In the genomic region with DNA sequence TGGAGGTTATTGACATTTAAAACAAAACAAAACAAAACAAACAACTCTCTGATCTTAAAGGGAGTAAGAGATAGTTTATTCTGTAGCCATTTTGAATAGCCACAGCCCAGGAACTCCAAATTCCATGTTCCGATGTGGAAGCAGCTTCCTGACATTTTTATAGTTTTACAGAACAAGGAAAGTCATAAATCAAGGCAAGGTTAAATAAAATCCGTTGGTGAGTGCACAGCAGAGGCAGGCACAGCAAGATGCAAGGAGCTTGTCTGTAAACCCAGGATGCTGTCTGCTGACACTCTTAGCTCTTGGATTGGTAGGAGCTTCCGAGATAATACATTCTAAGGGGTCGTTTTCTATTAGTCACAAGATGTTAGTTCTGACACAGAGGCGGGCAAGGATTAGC, we compare ENCODE assay signal across 30 mouse cellular contexts.
DNase-seq lines count a peak whose midpoint lies in the region; ATAC-seq and TF ChIP-seq lines count a peak whose summit lies in the region.
"Had no signal": no experiment of that assay in that cellular context is flagged by ENCODE, and none has a peak within 500 bp of the region (broad histone marks: within the 10 kb centered on the region; RNA-seq: fewer than 3 reads in every experiment).

No protein-coding gene starts in this region.

- no peak for DNase-seq in kidney, adult 9 months
- DNase-seq in neural tube, embryonic 11.5 days (ENCODE audit: low spot score): no peak
- no peak for DNase-seq in neural tube, embryonic 10.5 days (ENCODE audit: extremely low spot score, low spot score)
- DNase-seq in intestine, embryonic 14.5 days (ENCODE audit: low spot score): no peak
- no peak for DNase-seq in left cerebral cortex, adult 2 months (ENCODE audit: extremely low spot score in 1 of 2, low spot score in 2 of 2)
- DNase-seq in gastrocnemius, adult 8-10 months (ENCODE audit: low spot score in 2 of 2): no peak
- DNase-seq: B cell, adult 2 months; cerebellum, adult 2 months; cerebellum, postnatal 14 days; gastrocnemius, postnatal 10 days; heart, adult 18-20 months; heart, postnatal 4 days; kidney, postnatal 25 days; layer of hippocampus, postnatal 36 days; lung, embryonic 14.5 days; lung, postnatal 14 days; thymus, postnatal 14 days had no signal

- H3K27me3 ChIP-seq in kidney, embryonic 15.5 days: no peaks in the 10 kb centered on the region
- H3K27me3 ChIP-seq in neural tube, embryonic 11.5 days (ENCODE audit: control insufficient read depth, insufficient read depth, low read length): no peaks in the 10 kb centered on the region
- H3K27me3 ChIP-seq in intestine, embryonic 14.5 days (replicated peaks; ENCODE audit: control insufficient read depth, insufficient read depth, low read length): no peaks in the 10 kb centered on the region
- no peaks in the 10 kb centered on the region for H3K27me3 ChIP-seq in intestine, postnatal 0 days (replicated peaks; ENCODE audit: control insufficient read depth, insufficient read depth, low read length)
- H3K27me3 ChIP-seq: embryonic facial prominence, embryonic 13.5 days; hindbrain, embryonic 13.5 days; limb, embryonic 15.5 days; liver, embryonic 15.5 days; midbrain, embryonic 15.5 days; neural tube, embryonic 13.5 days had no signal

- H3K4me3 ChIP-seq in kidney, embryonic 15.5 days (replicated peaks): no peak overlapping the region
- no peak overlapping the region for H3K4me3 ChIP-seq in neural tube, embryonic 11.5 days (ENCODE audit: low read depth, low read length)
- H3K4me3 ChIP-seq in intestine, embryonic 14.5 days (ENCODE audit: low read depth, low read length): no peak overlapping the region
- H3K4me3 ChIP-seq in intestine, postnatal 0 days (ENCODE audit: low read depth, low read length): no peak overlapping the region
- no peak overlapping the region for H3K4me3 ChIP-seq in left cerebral cortex, adult 2 months
- H3K4me3 ChIP-seq: embryonic facial prominence, embryonic 13.5 days; forebrain, embryonic 10.5 days; hindbrain, embryonic 13.5 days; limb, embryonic 10.5 days; limb, embryonic 15.5 days; liver, embryonic 15.5 days; midbrain, embryonic 10.5 days; midbrain, embryonic 15.5 days; neural tube, embryonic 13.5 days had no signal

- 13% methylated on average over 5 of the region's 5 CpGs for WGBS in kidney, embryonic 15.5 days
- WGBS in neural tube, embryonic 11.5 days: 18% methylated on average over 5 of the region's 5 CpGs
- 22% methylated on average over 5 of the region's 5 CpGs for WGBS in intestine, embryonic 14.5 days
- WGBS in intestine, postnatal 0 days: 18% methylated on average over 5 of the region's 5 CpGs

- H3K36me3 ChIP-seq in kidney, embryonic 15.5 days: no peaks in the 10 kb centered on the region
- no peaks in the 10 kb centered on the region for H3K36me3 ChIP-seq in neural tube, embryonic 11.5 days (ENCODE audit: control insufficient read depth, insufficient read depth, low read length)
- no peaks in the 10 kb centered on the region for H3K36me3 ChIP-seq in intestine, embryonic 14.5 days (ENCODE audit: control insufficient read depth, insufficient read depth, low read length)
- no peaks in the 10 kb centered on the region for H3K36me3 ChIP-seq in intestine, postnatal 0 days (ENCODE audit: control insufficient read depth, insufficient read depth)
- H3K36me3 ChIP-seq: embryonic facial prominence, embryonic 13.5 days; forebrain, embryonic 10.5 days; hindbrain, embryonic 13.5 days; limb, embryonic 10.5 days; limb, embryonic 15.5 days; liver, embryonic 15.5 days; midbrain, embryonic 10.5 days; midbrain, embryonic 15.5 days; neural tube, embryonic 13.5 days had no signal

- 0 out of 2 replicates have a peak, but pooled peaks have one; percentile 42 for ATAC-seq in kidney, embryonic 15.5 days (replicated peaks; ENCODE audit: low FRiP score)
- ATAC-seq in neural tube, embryonic 11.5 days (ENCODE audit: insufficient read depth, low FRiP score, low TSS enrichment): peak; percentile 49; the same call in 1 of the 2 replicates
- ATAC-seq in intestine, embryonic 14.5 days (replicated peaks; ENCODE audit: low FRiP score, low TSS enrichment, low read depth): no peak
- ATAC-seq in intestine, postnatal 0 days: no peak
- ATAC-seq: forebrain, embryonic 16.5 days; midbrain, embryonic 15.5 days had no signal

- peak overlapping the region; percentile 54 for H3K27ac ChIP-seq in kidney, embryonic 15.5 days
- no peak overlapping the region for H3K27ac ChIP-seq in neural tube, embryonic 11.5 days (ENCODE audit: low read depth, low read length)
- H3K27ac ChIP-seq in intestine, embryonic 14.5 days (ENCODE audit: low read depth): peak overlapping the region; percentile 60
- peak overlapping the region; percentile 9; the same call in 1 of the 2 replicates for H3K27ac ChIP-seq in intestine, postnatal 0 days (ENCODE audit: low read depth, low read length)
- H3K27ac ChIP-seq in left cerebral cortex, adult 2 months: no peak overlapping the region
- H3K27ac ChIP-seq: embryonic facial prominence, embryonic 13.5 days; forebrain, embryonic 10.5 days; hindbrain, embryonic 13.5 days; limb, embryonic 15.5 days; midbrain, embryonic 10.5 days; midbrain, embryonic 15.5 days; neural tube, embryonic 13.5 days had no signal

- no peaks in the 10 kb centered on the region for H3K9me3 ChIP-seq in kidney, embryonic 15.5 days (replicated peaks)
- no peaks in the 10 kb centered on the region for H3K9me3 ChIP-seq in neural tube, embryonic 11.5 days (ENCODE audit: control insufficient read depth, low read length)
- H3K9me3 ChIP-seq in intestine, embryonic 14.5 days (ENCODE audit: control insufficient read depth, low read length): no peaks in the 10 kb centered on the region
- no peaks in the 10 kb centered on the region for H3K9me3 ChIP-seq in intestine, postnatal 0 days (ENCODE audit: control insufficient read depth)
- H3K9me3 ChIP-seq: forebrain, embryonic 10.5 days; hindbrain, embryonic 13.5 days; limb, embryonic 10.5 days; limb, embryonic 15.5 days; liver, embryonic 15.5 days; midbrain, embryonic 10.5 days; midbrain, embryonic 15.5 days; neural tube, embryonic 13.5 days had no signal

- TF ChIP-seq CTCF in intestine, postnatal 0 days (IDR thresholded peaks at IDR 0.05; ENCODE audit: low read depth): no peak
- no peak for TF ChIP-seq CTCF in left cerebral cortex, adult 2 months (IDR thresholded peaks at IDR 0.05)

- intact Hi-C loops in left cerebral cortex, adult 2 months (cut with DNase I): no loop called here

- peaks cover 33% of the 10 kb centered on the region for H3K4me1 ChIP-seq in kidney, embryonic 15.5 days
- H3K4me1 ChIP-seq in neural tube, embryonic 11.5 days (ENCODE audit: control insufficient read depth, insufficient read depth, low read length): 0 out of 2 replicates have a peak, but pooled peaks cover 3% of the 10 kb centered on the region
- H3K4me1 ChIP-seq in intestine, embryonic 14.5 days (replicated peaks; ENCODE audit: control insufficient read depth, insufficient read depth, low read length): peaks cover 18% of the 10 kb centered on the region
- no peaks in the 10 kb centered on the region for H3K4me1 ChIP-seq in intestine, postnatal 0 days (replicated peaks; ENCODE audit: control insufficient read depth, insufficient read depth, low read length)

- H3K9ac ChIP-seq in kidney, embryonic 15.5 days: no peak overlapping the region
- H3K9ac ChIP-seq in neural tube, embryonic 11.5 days (ENCODE audit: low read length): no peak overlapping the region
- H3K9ac ChIP-seq in intestine, embryonic 14.5 days (ENCODE audit: low read length): no peak overlapping the region
- no peak overlapping the region for H3K9ac ChIP-seq in intestine, postnatal 0 days (ENCODE audit: low read depth, low read length)
- H3K9ac ChIP-seq: embryonic facial prominence, embryonic 13.5 days; hindbrain, embryonic 13.5 days; limb, embryonic 15.5 days; liver, embryonic 15.5 days; lung, embryonic 14.5 days; midbrain, embryonic 15.5 days; neural tube, embryonic 13.5 days had no signal

- no peak overlapping the region for H3K4me2 ChIP-seq in kidney, embryonic 15.5 days
- H3K4me2 ChIP-seq in neural tube, embryonic 11.5 days (ENCODE audit: low read depth): no peak overlapping the region
- H3K4me2 ChIP-seq in intestine, embryonic 14.5 days (ENCODE audit: low read length): no peak overlapping the region
- no peak overlapping the region for H3K4me2 ChIP-seq in intestine, postnatal 0 days (replicated peaks; ENCODE audit: low read depth)
- H3K4me2 ChIP-seq: embryonic facial prominence, embryonic 13.5 days; heart, embryonic 11.5 days; hindbrain, embryonic 13.5 days; limb, embryonic 15.5 days; liver, embryonic 15.5 days; lung, embryonic 14.5 days; midbrain, embryonic 15.5 days; neural tube, embryonic 13.5 days had no signal

Comparison
In these comparisons a context has a peak if more than half of its experiments do, and no peak if none do; other contexts are left out.
1. ATAC-seq: peak in kidney, embryonic 15.5 days (single experiment) and neural tube, embryonic 11.5 days (single experiment); none in intestine, embryonic 14.5 days (single experiment) and intestine, postnatal 0 days (single experiment).
2. H3K27ac ChIP-seq: peak in kidney, embryonic 15.5 days (single experiment), intestine, embryonic 14.5 days (single experiment) and intestine, postnatal 0 days (single experiment); none in neural tube, embryonic 11.5 days (single experiment) and left cerebral cortex, adult 2 months (single experiment).